Mouse (Mus musculus) heart, adult 10 weeks (tissue): ENCODE results near the gene Hist1h2bn. TPM values are rescaled to one million over a fixed set of nuclear protein-coding genes. Genes with fewer than 3 reads are reported as not detected.

ENCODE experiments used
- polyA plus RNA-seq: library from polyadenylated mRNA; stranded (reverse); fragments of 350-450 nt; fragmentation: Illumina TruSeq; extraction: RNeasy Lipid Tissue Mini Kit (QIAGEN cat#74804); gene quantifications from one replicate; pipeline ENCODE4 v1.2.3, GENCODE M21; 2014; ENCODE audit warnings: low read depth, low replicate concordance

The Hist1h2bn gene
- not detected for polyA plus RNA-seq

DNA sequence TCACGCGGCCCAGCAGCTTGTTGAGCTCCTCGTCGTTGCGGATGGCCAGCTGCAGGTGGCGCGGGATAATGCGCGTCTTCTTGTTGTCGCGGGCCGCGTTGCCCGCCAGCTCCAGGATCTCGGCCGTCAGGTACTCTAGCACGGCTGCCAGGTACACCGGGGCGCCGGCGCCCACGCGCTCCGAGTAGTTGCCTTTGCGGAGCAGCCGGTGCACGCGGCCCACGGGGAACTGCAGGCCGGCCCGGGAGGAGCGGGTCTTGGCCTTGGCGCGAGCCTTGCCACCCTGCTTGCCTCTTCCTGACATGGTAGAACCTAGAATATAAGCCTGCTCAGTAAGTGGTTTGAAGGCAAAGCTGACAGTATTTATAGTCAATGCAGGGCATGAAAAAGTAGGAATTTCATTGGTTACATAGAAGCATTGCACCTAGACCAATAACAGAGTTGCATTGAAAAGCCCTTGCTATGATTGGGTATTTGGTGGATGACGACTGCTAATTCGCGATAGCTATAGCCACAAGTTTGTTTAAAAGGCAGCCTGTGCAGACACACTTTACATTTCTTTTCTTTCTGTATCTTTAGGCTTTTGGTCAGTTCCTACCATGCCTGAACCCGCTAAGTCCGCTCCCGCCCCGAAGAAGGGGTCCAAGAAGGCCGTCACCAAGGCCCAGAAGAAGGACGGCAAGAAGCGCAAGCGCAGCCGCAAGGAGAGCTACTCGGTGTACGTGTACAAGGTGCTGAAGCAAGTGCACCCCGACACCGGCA lies at the start of gene Hist1h2bn, which contains the start of gene Hist1h2ak:
Gene Hist1h2bn (plus strand): TSS at position 600 of the 762 bp plus-strand sequence.
Gene Hist1h2ak (minus strand): TSS at position 304 of the 762 bp plus-strand sequence.

DNA sequence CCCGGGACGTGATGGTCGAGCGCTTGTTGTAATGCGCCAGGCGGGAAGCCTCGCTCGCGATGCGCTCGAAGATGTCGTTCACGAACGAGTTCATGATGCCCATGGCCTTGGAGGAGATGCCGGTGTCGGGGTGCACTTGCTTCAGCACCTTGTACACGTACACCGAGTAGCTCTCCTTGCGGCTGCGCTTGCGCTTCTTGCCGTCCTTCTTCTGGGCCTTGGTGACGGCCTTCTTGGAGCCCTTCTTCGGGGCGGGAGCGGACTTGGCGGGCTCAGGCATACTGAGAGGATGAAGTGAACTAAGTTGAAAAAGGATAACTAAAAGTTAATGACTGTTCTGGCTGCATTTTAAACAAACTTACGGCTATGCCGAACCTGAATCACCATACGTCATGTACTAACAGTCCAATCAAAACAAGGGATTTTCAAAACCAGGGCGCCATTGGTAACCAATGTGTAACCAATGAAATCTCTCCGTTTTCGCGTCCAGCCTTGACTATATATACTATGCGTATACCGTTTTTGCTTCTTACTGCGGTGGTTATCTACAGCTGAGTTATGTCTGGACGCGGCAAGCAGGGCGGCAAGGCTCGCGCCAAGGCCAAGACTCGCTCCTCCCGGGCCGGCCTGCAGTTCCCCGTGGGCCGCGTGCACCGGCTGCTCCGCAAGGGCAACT lies 37.9 kb upstream of the Hist1h2bn start, which contains the start of the genes Hist1h2bl and Hist1h2ai:
Gene Hist1h2bl (minus strand): TSS at position 280 of the 676 bp plus-strand sequence.
Gene Hist1h2ai (plus strand): TSS at position 559 of the 676 bp plus-strand sequence.

DNA sequence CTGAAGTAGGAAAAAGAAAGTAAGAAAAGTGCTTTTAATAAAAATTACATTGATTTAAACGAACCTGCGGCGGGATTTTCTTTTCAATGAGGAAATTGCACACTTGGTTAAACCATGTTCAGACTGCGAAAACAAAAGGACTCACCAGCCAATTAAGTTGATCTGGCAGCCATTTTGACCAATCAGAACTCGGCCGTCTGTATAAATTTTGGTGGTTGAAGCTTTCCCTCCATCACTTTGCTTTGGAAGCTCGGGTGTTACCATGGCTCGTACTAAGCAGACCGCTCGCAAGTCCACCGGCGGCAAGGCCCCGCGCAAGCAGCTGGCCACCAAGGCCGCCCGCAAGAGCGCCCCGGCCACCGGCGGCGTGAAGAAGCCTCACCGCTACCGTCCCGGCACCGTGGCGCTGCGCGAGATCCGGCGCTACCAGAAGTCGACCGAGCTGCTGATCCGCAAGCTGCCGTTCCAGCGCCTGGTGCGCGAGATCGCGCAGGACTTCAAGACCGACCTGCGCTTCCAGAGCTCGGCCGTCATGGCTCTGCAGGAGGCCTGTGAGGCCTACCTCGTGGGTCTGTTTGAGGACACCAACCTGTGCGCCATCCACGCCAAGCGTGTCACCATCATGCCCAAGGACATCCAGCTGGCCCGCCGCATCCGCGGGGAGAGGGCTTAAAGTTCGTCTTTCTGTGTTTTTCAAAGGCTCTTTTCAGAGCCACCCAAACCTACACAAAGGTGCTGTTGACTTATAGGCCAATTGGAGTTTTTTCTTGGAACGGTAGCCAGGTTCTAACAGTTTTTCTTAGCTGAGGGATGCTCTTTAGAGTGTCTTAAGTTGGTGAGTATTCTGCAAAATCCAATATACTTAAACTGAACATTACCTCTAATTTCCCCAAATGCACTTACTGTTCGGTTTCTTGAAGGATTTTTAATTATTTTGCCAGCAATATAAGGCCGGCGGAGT lies 36.2 kb upstream of the Hist1h2bn start, which contains the start of gene Hist1h3h:
Gene Hist1h3h (plus strand): TSS at position 263 of the 961 bp plus-strand sequence.

GRCm38 (mm10) chr13:21721757-21722372 lies 32.1 kb upstream of the Hist1h2bn start, which contains the start of gene Hist1h2bm:
Gene Hist1h2bm (plus strand): TSS chr13:21722044.

GRCm38 (mm10) chr13:21734906-21735767 lies 18.8 kb upstream of the Hist1h2bn start, which contains the start of gene Hist1h4j:
Gene Hist1h4j (plus strand): TSS chr13:21735064.

DNA sequence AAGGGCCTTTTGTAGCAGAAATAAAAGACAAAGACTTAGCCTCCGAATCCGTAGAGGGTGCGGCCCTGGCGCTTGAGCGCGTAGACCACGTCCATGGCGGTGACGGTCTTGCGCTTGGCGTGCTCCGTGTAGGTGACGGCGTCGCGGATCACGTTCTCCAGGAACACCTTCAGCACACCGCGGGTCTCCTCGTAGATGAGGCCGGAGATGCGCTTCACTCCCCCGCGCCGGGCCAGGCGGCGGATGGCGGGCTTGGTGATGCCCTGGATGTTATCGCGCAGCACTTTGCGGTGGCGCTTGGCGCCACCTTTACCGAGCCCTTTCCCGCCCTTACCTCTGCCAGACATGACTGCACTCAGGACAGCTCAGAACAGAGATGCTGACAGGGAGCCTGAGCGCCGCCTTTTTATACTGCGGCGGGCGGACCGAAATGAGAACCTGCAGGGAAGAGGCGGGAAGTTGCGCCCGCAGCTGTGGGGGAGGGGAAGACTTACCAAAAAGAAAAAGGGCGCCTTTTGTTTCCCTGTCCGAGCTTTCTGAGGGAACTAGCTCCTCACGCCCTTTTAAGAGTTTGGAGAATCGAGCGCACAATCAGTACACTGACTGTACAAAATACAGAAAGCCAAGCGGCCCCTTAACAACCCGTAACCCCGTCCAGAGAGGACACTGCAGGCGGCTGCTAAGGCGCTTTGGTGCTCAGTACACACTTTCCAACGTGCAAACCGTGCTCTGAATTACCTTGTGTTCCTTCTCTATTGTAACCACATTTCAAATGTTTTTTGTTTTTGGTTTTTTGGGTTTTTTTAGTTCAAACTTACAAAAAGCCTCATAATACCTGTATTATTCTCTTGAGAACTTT lies 3.5 kb upstream of the Hist1h2bn start, which contains the start of gene Hist1h4k:
Gene Hist1h4k (minus strand): TSS at position 347 of the 859 bp plus-strand sequence.

GRCm38 (mm10) chr13:21779767-21780731 lies 26.1 kb downstream of the Hist1h2bn start, which contains the start of gene Hist1h1b:
Gene Hist1h1b (minus strand): TSS chr13:21780625.

GRCm38 (mm10) chr13:21783255-21783617 lies 29.3 kb downstream of the Hist1h2bn start, which contains the start of gene Hist1h3i:
Gene Hist1h3i (minus strand): TSS chr13:21783370.

GRCm38 (mm10) chr13:21786899-21787629 lies 33.1 kb downstream of the Hist1h2bn start, which contains the start of the genes Hist1h2an and Hist1h2bp:
Gene Hist1h2an (minus strand): TSS chr13:21787218.
Gene Hist1h2bp (plus strand): TSS chr13:21787461.

Other genes starting within 250 kb of the Hist1h2bn start
- 6.1 TPM for gene Zkscan8, start 223.0 kb upstream of the Hist1h2bn start, polyA plus RNA-seq
- gene Olfr1366, start 211.3 kb upstream of the Hist1h2bn start, polyA plus RNA-seq, result not detected
- gene Olfr1535, start 194.2 kb upstream of the Hist1h2bn start, polyA plus RNA-seq, result not detected
- gene Olfr1364, start 172.4 kb upstream of the Hist1h2bn start, polyA plus RNA-seq, result not detected
- gene Olfr1362, start 140.1 kb upstream of the Hist1h2bn start, polyA plus RNA-seq, result not detected
- gene Olfr11, start 111.6 kb upstream of the Hist1h2bn start, polyA plus RNA-seq, result not detected
- gene Olfr1361, start 90.7 kb upstream of the Hist1h2bn start, polyA plus RNA-seq, result not detected
- gene Olfr1360, start 76.7 kb upstream of the Hist1h2bn start, polyA plus RNA-seq, result not detected
- not detected for gene Olfr1359, start 56.0 kb upstream of the Hist1h2bn start, polyA plus RNA-seq
- not detected for gene Hist1h2bl, start 38.0 kb upstream of the Hist1h2bn start, polyA plus RNA-seq
- not detected for gene Hist1h2ai, start 37.7 kb upstream of the Hist1h2bn start, polyA plus RNA-seq
- gene Hist1h3h, start 36.5 kb upstream of the Hist1h2bn start, polyA plus RNA-seq, result not detected
- gene Hist1h2bm, start 32.1 kb upstream of the Hist1h2bn start, polyA plus RNA-seq, result not detected
- gene Hist1h4j, start 19.1 kb upstream of the Hist1h2bn start, polyA plus RNA-seq, result not detected
- gene Hist1h4k, start 3.6 kb upstream of the Hist1h2bn start, polyA plus RNA-seq, result not detected
- not detected for gene Hist1h2ak, start 296 bp upstream of the Hist1h2bn start, polyA plus RNA-seq
- gene Hist1h1b, start 26.5 kb downstream of the Hist1h2bn start, polyA plus RNA-seq, result not detected
- 2.4 TPM for gene Hist1h3i, start 29.2 kb downstream of the Hist1h2bn start, polyA plus RNA-seq
- not detected for gene Hist1h2an, start 33.1 kb downstream of the Hist1h2bn start, polyA plus RNA-seq
- not detected for gene Hist1h2bp, start 33.3 kb downstream of the Hist1h2bn start, polyA plus RNA-seq
- gene Hist1h2bq, start 56.1 kb downstream of the Hist1h2bn start, polyA plus RNA-seq, result 0.92 TPM
- not detected for gene Hist1h2ao, start 56.3 kb downstream of the Hist1h2bn start, polyA plus RNA-seq
- not detected for gene Hist1h4m, start 57.6 kb downstream of the Hist1h2bn start, polyA plus RNA-seq
- gene Hist1h4n, start 78.1 kb downstream of the Hist1h2bn start, polyA plus RNA-seq, result not detected
- gene Hist1h2ap, start 79.4 kb downstream of the Hist1h2bn start, polyA plus RNA-seq, result not detected
- gene Hist1h2br, start 79.6 kb downstream of the Hist1h2bn start, polyA plus RNA-seq, result not detected
- 0.31 TPM for gene Zfp184, start 191.0 kb downstream of the Hist1h2bn start, polyA plus RNA-seq
- gene Pom121l2, start 227.1 kb downstream of the Hist1h2bn start, polyA plus RNA-seq, result not detected